In the genomic region with DNA sequence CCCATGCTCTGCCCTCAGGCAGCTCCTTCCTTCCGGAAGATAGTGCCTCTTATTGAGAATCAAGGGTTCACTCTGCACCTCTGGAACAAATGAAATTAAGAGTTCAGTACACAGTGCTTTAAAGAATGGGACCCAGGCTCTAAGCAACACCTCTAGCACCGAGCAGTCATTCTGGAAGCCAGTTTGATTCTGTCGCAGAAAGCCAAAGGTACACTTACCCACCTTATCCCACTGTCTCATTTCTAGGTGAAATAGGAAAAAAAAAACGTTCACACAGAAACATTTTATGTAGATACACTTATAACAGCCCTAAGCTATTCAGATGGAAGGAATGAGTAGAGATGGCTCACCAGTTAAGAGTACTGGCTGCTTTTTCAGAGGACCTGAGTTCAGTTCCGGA, we compare ENCODE assay signal across 7 mouse cellular contexts. TPM values are rescaled to one million over a fixed set of nuclear protein-coding genes. Genes with fewer than 3 reads are reported as not detected.
DNase-seq lines count a peak whose midpoint lies in the region; ATAC-seq lines count a peak whose summit lies in the region.

A gene (plus strand): TSS at position 301 of the 400 bp plus-strand sequence.

- no peak for ATAC-seq in lung, embryonic 15.5 days (ENCODE audit: borderline replicate concordance, extremely low read depth, low FRiP score, low TSS enrichment)
- ATAC-seq in forebrain, embryonic 11.5 days (replicated peaks; ENCODE audit: low FRiP score) = no peak
- no peak for ATAC-seq in neural tube, embryonic 12.5 days (ENCODE audit: low FRiP score, low read depth)
- no peak for ATAC-seq in activated CD4-positive, CD25-positive, alpha-beta regulatory T cell, adult 4 months

- H3K4me3 ChIP-seq in lung, embryonic 15.5 days = peak within 1 kb of the TSS; percentile 55
- peak within 1 kb of the TSS; percentile 58 for H3K4me3 ChIP-seq in forebrain, embryonic 11.5 days (ENCODE audit: low read depth, low read length)
- H3K4me3 ChIP-seq in neural tube, embryonic 12.5 days = peak within 1 kb of the TSS; percentile 58

- peak within 1 kb of the TSS; percentile 97 for H3K4me2 ChIP-seq in lung, embryonic 15.5 days
- peak within 1 kb of the TSS; percentile 96 for H3K4me2 ChIP-seq in forebrain, embryonic 11.5 days (ENCODE audit: low read depth, low read length, severe bottlenecking)
- peak within 1 kb of the TSS; percentile 98 for H3K4me2 ChIP-seq in neural tube, embryonic 12.5 days (replicated peaks)

- no peak for DNase-seq in lung, postnatal 10 days
- no peak for DNase-seq in forebrain, embryonic 11.5 days (ENCODE audit: low spot score)
- no peak for DNase-seq in layer of hippocampus, postnatal 25 days (ENCODE audit: extremely low spot score in 1 of 2, low spot score in 1 of 2)
- DNase-seq in cerebellum, postnatal 14 days = no peak

- WGBS in lung, embryonic 15.5 days = 16% methylated on average over 5 of the region's 5 CpGs
- WGBS in forebrain, embryonic 11.5 days = 22% methylated on average over 5 of the region's 5 CpGs
- 21% methylated on average over 5 of the region's 5 CpGs for WGBS in neural tube, embryonic 12.5 days

- H3K27ac ChIP-seq in lung, embryonic 15.5 days = no peak within 1 kb of the TSS
- H3K27ac ChIP-seq in forebrain, embryonic 11.5 days (ENCODE audit: low read depth, low read length) = no peak within 1 kb of the TSS
- H3K27ac ChIP-seq in neural tube, embryonic 12.5 days = no peak within 1 kb of the TSS

- H3K27me3 ChIP-seq in lung, embryonic 15.5 days = peaks cover 33% of the 10 kb centered on the region
- H3K27me3 ChIP-seq in forebrain, embryonic 11.5 days (ENCODE audit: control insufficient read depth, insufficient read depth, low read length) = peaks cover 17% of the 10 kb centered on the region
- peaks cover 27% of the 10 kb centered on the region for H3K27me3 ChIP-seq in neural tube, embryonic 12.5 days (replicated peaks)

- no peaks in the 10 kb centered on the region for H3K36me3 ChIP-seq in lung, embryonic 15.5 days
- H3K36me3 ChIP-seq in forebrain, embryonic 11.5 days (ENCODE audit: control insufficient read depth, insufficient read depth, low read length) = no peaks in the 10 kb centered on the region
- H3K36me3 ChIP-seq in neural tube, embryonic 12.5 days = no peaks in the 10 kb centered on the region

- peaks cover 5% of the 10 kb centered on the region for H3K4me1 ChIP-seq in lung, embryonic 15.5 days
- no peaks in the 10 kb centered on the region; the same call in 1 of the 2 replicates for H3K4me1 ChIP-seq in forebrain, embryonic 11.5 days (replicated peaks; ENCODE audit: control insufficient read depth, insufficient read depth, low read length)
- 0 out of 2 replicates have a peak, but pooled peaks cover 4% of the 10 kb centered on the region for H3K4me1 ChIP-seq in neural tube, embryonic 12.5 days

- H3K9ac ChIP-seq in lung, embryonic 15.5 days = peak within 1 kb of the TSS; percentile 40
- peak within 1 kb of the TSS; percentile 65 for H3K9ac ChIP-seq in forebrain, embryonic 11.5 days (ENCODE audit: low read length)
- peak within 1 kb of the TSS; percentile 61 for H3K9ac ChIP-seq in neural tube, embryonic 12.5 days

- no peaks in the 10 kb centered on the region for H3K9me3 ChIP-seq in lung, embryonic 15.5 days
- no peaks in the 10 kb centered on the region for H3K9me3 ChIP-seq in forebrain, embryonic 11.5 days (ENCODE audit: control insufficient read depth, low read length)
- H3K9me3 ChIP-seq in neural tube, embryonic 12.5 days = no peaks in the 10 kb centered on the region

RNA-seq across cellular contexts. Expression of the gene that starts here (rescaled TPM):
- polyA plus RNA-seq in lung, embryonic 15.5 days (2015; fragmentation: Nextera tagmentation; extraction: Ambion mirVana) = 2.5 TPM in 2 replicates
- polyA plus RNA-seq in forebrain, embryonic 11.5 days (2014; fragmentation: Nextera tagmentation; extraction: Ambion mirVana) = 0.95 and 1.1 TPM in 2 replicates
- 10 to 100 TPM; 50.8 to 57.2 TPM for total RNA-seq in layer of hippocampus, postnatal 25 days (2021)
- polyA plus RNA-seq in neural tube, embryonic 12.5 days (2016; fragmentation: Nextera tagmentation; extraction: Ambion mirVana) = 1.5 TPM in 2 replicates
- 1 to 10 TPM in 1 of 2 experiments, under 1 TPM in 1; 0.26 to 1.5 TPM for polyA plus RNA-seq in activated CD4-positive, CD25-positive, alpha-beta regulatory T cell, adult 4 months (2017; shearing (Covaris generic))
